Mouse (Mus musculus) heart, postnatal 14 days (tissue): ENCODE measurements around the gene Igf2r. TPM values are rescaled to one million over a fixed set of nuclear protein-coding genes. Genes with fewer than 3 reads are reported as not detected.

Source experiments
- DNase-seq, 2 experiments: peaks; one replicate each; pipeline ENCODE4 v3.0.0; 2021 to 2022
- intact Hi-C: fragments of 180-260 bp; cut with DNase I; formaldehyde crosslinking; loops from one replicate; pipeline ENCODE4 v1.15.1; 2025
- total RNA-seq, 2 experiments: library from RNA; stranded (reverse); gene quantifications; 2 replicates each; pipeline ENCODE4 v1.2.3; 2021

Igf2r gene
- total RNA-seq, 2 experiments from 2014 or later = 131 to 132 TPM

DNA sequence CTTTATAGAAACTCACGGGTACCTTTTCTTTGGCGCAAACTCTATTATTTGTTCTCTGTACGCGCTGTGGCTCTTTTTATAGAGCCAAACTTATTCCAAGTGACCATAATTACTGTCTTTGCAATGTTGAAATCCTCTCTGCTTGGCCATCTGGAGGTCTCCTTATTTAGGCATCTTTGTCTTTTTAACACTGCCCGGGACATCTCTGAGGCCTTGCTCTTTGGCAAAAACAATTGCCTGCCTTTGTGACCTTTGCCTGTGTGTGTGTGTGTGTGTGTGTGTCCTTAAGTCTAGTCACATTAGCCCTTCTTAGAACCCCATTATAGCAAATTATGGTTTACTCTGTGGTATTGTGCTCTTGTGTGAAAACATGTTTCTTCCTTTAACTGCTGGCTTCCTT lies 124.0 kb downstream of the Igf2r start:
- DNase-seq = no peak
- intact Hi-C loops = no loop called here

DNA sequence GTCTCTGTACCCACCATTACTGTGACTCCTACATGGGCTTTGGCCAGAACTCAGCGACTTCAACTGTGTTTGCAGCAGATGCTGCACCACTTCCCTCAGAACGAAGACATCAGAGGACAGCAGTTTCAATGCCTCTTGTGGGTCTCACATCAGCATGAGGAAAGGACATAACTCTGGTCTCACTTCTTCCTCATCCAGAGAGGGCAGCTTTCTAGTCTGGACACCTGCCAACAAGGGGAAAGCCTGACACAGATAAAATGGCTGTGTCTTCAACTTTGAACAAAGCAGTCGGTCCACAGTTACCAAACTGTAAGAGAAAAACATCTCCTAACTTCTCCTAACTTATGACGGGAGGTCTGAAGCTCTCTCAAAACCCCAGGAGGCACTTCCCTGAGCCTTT lies 128.4 kb downstream of the Igf2r start:
- no peak for DNase-seq
- intact Hi-C loops = no loop called here

DNA sequence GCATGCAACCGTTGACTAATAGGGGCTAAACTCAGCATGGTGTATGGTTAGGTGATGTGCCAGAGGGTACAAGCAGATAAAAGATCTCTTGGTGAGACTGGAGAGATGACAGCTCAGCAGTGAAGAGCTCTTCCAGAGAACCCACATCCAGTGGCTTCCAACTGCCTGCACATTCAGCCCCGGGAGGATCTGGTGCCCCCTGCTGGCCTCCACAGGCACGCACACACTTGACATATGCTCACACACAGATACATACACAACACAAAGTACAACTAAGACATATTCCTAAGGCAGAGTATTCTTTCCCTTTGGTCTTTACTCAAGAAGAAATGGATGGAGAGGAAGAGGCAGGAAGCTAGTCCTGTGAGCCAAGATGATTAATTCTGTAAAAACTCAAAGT lies 129.9 kb downstream of the Igf2r start:
- intact Hi-C loops = no loop called here
- no peak for DNase-seq

DNA sequence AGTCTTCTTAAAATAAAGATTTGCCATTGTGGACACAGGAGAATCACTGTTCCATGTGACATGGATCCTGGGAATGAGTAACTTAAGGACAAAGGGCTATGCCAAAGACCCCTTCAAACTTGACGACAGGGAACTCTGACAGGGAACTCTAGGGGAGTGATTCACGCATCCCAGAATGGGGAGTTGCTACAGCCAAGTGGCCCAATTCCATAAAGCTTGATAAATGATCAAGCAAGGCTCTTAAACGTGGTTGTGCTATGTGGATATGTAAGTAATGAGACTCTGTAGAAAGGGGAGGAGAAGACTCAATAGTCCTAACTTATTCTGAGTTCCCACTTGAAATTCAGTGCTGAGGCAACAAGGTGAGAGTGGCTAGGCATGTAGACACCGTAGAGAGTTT lies 134.7 kb downstream of the Igf2r start:
- no peak for DNase-seq
- intact Hi-C loops = no loop called here

Other genes starting within 250 kb of the Igf2r start
- gene Slc22a2, start 185.5 kb downstream of the Igf2r start, total RNA-seq = not detected
- 1 to 10 TPM; 6.5 to 9.0 TPM for gene Slc22a1, start 93.8 kb downstream of the Igf2r start, total RNA-seq
- gene Mas1, start 98.5 kb upstream of the Igf2r start, total RNA-seq = 1 to 10 TPM in 1 of 2 experiments, under 1 TPM in 1; 0.48 to 1.1 TPM
- gene Mrgprh, start 106.4 kb upstream of the Igf2r start, total RNA-seq = 1 to 10 TPM; 3.6 to 4.1 TPM
- 1 to 10 TPM; 1.1 to 1.2 TPM for gene Pnldc1, start 140.6 kb upstream of the Igf2r start, total RNA-seq
- gene Tcp1, start 146.0 kb upstream of the Igf2r start, total RNA-seq = 100 to 1,000 TPM; 171 to 198 TPM
- gene Mrpl18, start 146.7 kb upstream of the Igf2r start, total RNA-seq = 100 to 1,000 TPM; 145 to 161 TPM
- gene Acat3, start 170.9 kb upstream of the Igf2r start, total RNA-seq = under 1 TPM; 0.29 to 0.31 TPM
- gene Acat2, start 191.1 kb upstream of the Igf2r start, total RNA-seq = 1 to 10 TPM; 8.2 to 9.6 TPM
- gene Wtap, start 224.5 kb upstream of the Igf2r start, total RNA-seq = 10 to 100 TPM; 38.8 to 41.1 TPM
- 100 to 1,000 TPM; 905 to 941 TPM for gene Sod2, start 237.2 kb upstream of the Igf2r start, total RNA-seq